Mouse (Mus musculus) hindbrain, embryonic 12.5 days (tissue): ENCODE measurements around the gene 0610009B22Rik. TPM values are rescaled to one million over a fixed set of nuclear protein-coding genes. Genes with fewer than 3 reads are reported as not detected.
"Not testable (repeated sequence)": the region's sequence is repeated elsewhere in the genome, so short reads cannot be mapped to it uniquely, and the experiment has no call there.

Experiments used
- ATAC-seq: fragments of 200-750 bp; cut with Nextera tagmentation; 2 replicates; pipeline ENCODE4 v1.8.0; 2017; ENCODE audit warnings: moderate TSS enrichment; ENCODE audit not compliant: low FRiP score
- H3K27ac ChIP-seq: fragments of 300-500 bp; sonication (generic); 2 replicates; pipeline ENCODE4 v1.5.1; 2016; ENCODE audit warnings: mild to moderate bottlenecking
- H3K27me3 ChIP-seq: fragments of 300-500 bp; sonication (generic); 2 replicates; pipeline ENCODE4 v1.6.1; 2016; ENCODE audit warnings: mild to moderate bottlenecking
- H3K36me3 ChIP-seq: fragments of 300-500 bp; sonication (generic); 2 replicates; pipeline ENCODE4 v1.6.1; 2016; ENCODE audit warnings: mild to moderate bottlenecking
- H3K4me1 ChIP-seq: fragments of 300-500 bp; sonication (generic); 2 replicates; pipeline ENCODE4 v1.6.1; 2016
- H3K4me2 ChIP-seq: fragments of 300-500 bp; sonication (generic); replicated peaks from 2 replicates; pipeline ENCODE4 v1.6.1; 2016; ENCODE audit warnings: mild to moderate bottlenecking
- H3K4me3 ChIP-seq: fragments of 300-500 bp; sonication (generic); 2 replicates; pipeline ENCODE4 v1.5.1; 2016; ENCODE audit warnings: mild to moderate bottlenecking
- H3K9ac ChIP-seq: fragments of 300-500 bp; sonication (generic); 2 replicates; pipeline ENCODE4 v1.6.1; 2016; ENCODE audit warnings: mild to moderate bottlenecking, moderate library complexity
- H3K9me3 ChIP-seq: fragments of 300-500 bp; sonication (generic); replicated peaks from 2 replicates; pipeline ENCODE4 v1.6.1; 2016; ENCODE audit warnings: mild to moderate bottlenecking
- WGBS: fragments of 180-500 bp; shearing (Covaris S2); methylation state at CpG from one replicate; pipeline ENCODE4 v1.1.7; 2016; 5-methylcytosine and 5-hydroxymethylcytosine counted together
- polyA plus RNA-seq: library from polyadenylated mRNA; unstranded; fragments of >200 nt; fragmentation: Nextera tagmentation; extraction: Ambion mirVana; gene quantifications from 2 replicates; pipeline ENCODE4 v1.2.1, GENCODE M21; 2016

0610009B22Rik gene
- polyA plus RNA-seq: 105 and 109 TPM in 2 replicates

- H3K9me3 ChIP-seq: no peaks in the 10 kb centered on the region
- ATAC-seq: peak; percentile 99
- H3K36me3 ChIP-seq: peaks cover 18% of the 10 kb centered on the region
- H3K4me3 ChIP-seq: peak within 1 kb of the TSS; percentile 65
- peak within 1 kb of the TSS; percentile 99 for H3K27ac ChIP-seq
- peaks cover 10% of the 10 kb centered on the region for H3K4me1 ChIP-seq
- no peaks in the 10 kb centered on the region for H3K27me3 ChIP-seq
- WGBS: under 1% methylated on average over 60 of the region's 60 CpGs
- H3K9ac ChIP-seq: peak within 1 kb of the TSS; percentile 85
- H3K4me2 ChIP-seq: peak within 1 kb of the TSS; percentile 77
These were observed at the start of gene 0610009B22Rik for GRCm38 (mm10) chr11:51688330-51689328. Gene 0610009B22Rik (minus strand): TSS chr11:51688874.

DNA sequence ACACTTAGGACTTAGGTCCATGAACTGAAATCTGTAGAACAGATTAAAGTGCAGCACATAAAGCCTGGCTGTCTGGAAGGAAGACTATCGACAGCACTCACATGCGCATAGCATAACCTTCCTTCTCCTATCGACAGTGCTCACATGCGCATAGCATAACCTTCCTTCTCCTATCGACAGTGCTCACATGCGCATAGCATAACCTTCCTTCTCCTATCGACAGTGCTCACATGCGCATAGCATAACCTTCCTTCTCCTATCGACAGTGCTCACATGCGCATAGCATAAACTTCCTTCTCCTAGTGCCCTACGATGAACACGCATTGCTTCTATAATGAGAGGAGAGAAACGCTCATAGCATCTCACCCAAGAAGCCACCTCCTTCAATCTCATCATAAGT is 45.5 kb upstream of the 0610009B22Rik start:
- not testable (repeated sequence) for ATAC-seq, H3K9me3 ChIP-seq, H3K4me2 ChIP-seq, H3K27ac ChIP-seq, H3K4me1 ChIP-seq, H3K9ac ChIP-seq, H3K4me3 ChIP-seq, H3K27me3 ChIP-seq
- H3K36me3 ChIP-seq: peaks cover 41% of the 10 kb centered on the region
- WGBS: 95% methylated on average over 13 of the region's 13 CpGs

- Histone ChIP-seq H3K4me1 (no peaks in the 10 kb centered on the region), H3K27ac (no peak overlapping the region), H3K27me3 (no peaks in the 10 kb centered on the region), H3K4me2 (no peak overlapping the region), H3K9ac (no peak overlapping the region), H3K4me3 (no peak overlapping the region), H3K9me3 (no peaks in the 10 kb centered on the region), H3K36me3 (peaks cover 41% of the 10 kb centered on the region)
- WGBS: 76% methylated on average over 1 of the region's 1 CpGs
- no peak for ATAC-seq
These were observed 44.2 kb upstream of the 0610009B22Rik start for GRCm38 (mm10) chr11:51732883-51733282.

- H3K9me3 ChIP-seq: no peaks in the 10 kb centered on the region
- no peak overlapping the region for H3K9ac ChIP-seq
- no peak for ATAC-seq
- H3K4me3 ChIP-seq: no peak overlapping the region
- H3K27me3 ChIP-seq: no peaks in the 10 kb centered on the region
- H3K4me2 ChIP-seq: no peak overlapping the region
- WGBS: 94% methylated on average over 11 of the region's 11 CpGs
- no peak overlapping the region for H3K27ac ChIP-seq
- H3K4me1 ChIP-seq: no peaks in the 10 kb centered on the region
- H3K36me3 ChIP-seq: peaks cover 64% of the 10 kb centered on the region
These were observed 32.4 kb upstream of the 0610009B22Rik start for GRCm38 (mm10) chr11:51721066-51721465.

DNA sequence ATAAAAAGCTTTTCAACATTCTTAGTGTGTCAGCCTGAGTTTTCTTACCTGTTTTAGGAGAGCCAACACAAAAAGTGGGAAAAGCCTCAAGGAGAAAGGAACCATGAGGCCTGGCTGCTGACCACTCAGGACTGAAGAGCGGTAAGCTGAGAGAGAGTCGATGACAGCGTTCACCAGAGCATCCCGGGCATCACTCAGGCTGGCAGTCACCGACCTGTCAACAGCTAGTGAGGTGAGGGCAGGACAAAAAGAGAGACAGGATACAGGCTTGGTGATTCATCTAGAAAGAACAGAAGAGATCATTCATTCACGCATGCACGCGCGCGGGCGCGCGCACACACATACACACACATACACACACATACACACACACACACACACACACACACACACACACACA is 18.4 kb upstream of the 0610009B22Rik start:
- Histone ChIP-seq H3K9me3 (no peaks in the 10 kb centered on the region), H3K4me3 (no peak overlapping the region), H3K9ac (no peak overlapping the region), H3K36me3 (peaks cover 63% of the 10 kb centered on the region), H3K4me2 (no peak overlapping the region), H3K4me1 (no peaks in the 10 kb centered on the region), H3K27me3 (no peaks in the 10 kb centered on the region), H3K27ac (no peak overlapping the region)
- ATAC-seq: no peak
- 96% methylated on average over 13 of the region's 13 CpGs for WGBS

DNA sequence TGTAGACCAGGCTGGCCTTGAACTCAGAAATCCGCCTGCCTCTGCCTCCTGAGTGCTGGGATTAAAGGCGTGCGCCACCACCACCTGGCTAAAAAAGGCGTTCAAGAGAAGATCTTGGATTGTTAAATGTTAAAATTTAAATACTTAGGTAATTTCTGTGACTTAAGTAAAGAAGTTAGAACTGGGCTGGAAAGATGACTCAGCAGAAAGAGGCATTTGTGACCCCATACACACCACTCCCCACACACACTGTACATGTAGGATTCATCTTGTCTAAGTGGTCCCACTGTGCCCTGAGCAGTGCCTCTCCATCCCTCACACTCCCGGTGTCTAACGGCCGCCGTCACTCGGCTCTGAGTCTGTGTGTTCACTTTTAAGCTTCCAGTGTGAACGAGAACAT is 17.8 kb upstream of the 0610009B22Rik start:
- Histone ChIP-seq H3K9ac (no peak overlapping the region), H3K27me3 (no peaks in the 10 kb centered on the region), H3K36me3 (peaks cover 63% of the 10 kb centered on the region), H3K4me3 (no peak overlapping the region), H3K4me2 (no peak overlapping the region), H3K27ac (no peak overlapping the region), H3K4me1 (no peaks in the 10 kb centered on the region), H3K9me3 (no peaks in the 10 kb centered on the region)
- ATAC-seq: no peak
- WGBS: 93% methylated on average over 10 of the region's 10 CpGs

- no peak overlapping the region for H3K4me2 ChIP-seq
- H3K27me3 ChIP-seq: no peaks in the 10 kb centered on the region
- peaks cover 76% of the 10 kb centered on the region for H3K36me3 ChIP-seq
- H3K9me3 ChIP-seq: no peaks in the 10 kb centered on the region
- no peak overlapping the region for H3K27ac ChIP-seq
- 68% methylated on average over 10 of the region's 10 CpGs for WGBS
- no peak for ATAC-seq
- no peaks in the 10 kb centered on the region for H3K4me1 ChIP-seq
- H3K4me3 ChIP-seq: no peak overlapping the region
- H3K9ac ChIP-seq: no peak overlapping the region
These were observed 14.8 kb upstream of the 0610009B22Rik start for GRCm38 (mm10) chr11:51703379-51703998.

DNA sequence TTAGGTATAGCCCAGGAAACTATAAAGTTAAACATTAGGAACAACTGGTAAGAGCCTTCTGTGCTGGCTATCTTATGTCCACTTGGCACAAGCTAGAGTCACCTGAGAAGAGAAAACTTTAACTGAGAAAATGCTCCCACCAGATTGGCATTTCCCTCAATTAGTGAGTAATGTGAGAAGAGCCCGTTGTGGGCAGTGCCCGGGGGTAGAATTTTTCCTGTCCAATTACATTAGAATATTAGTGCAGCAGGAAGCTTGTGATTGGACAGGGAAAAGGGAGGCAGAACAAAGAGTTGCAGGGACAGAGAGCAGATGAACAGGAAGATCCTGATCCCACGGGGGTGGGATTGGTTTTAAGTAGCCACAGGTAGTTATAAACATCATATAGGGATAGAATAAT is 14.2 kb upstream of the 0610009B22Rik start:
- 85% methylated on average over 3 of the region's 3 CpGs for WGBS

GRCm38 (mm10) chr11:51694984-51695383 is 6.3 kb upstream of the 0610009B22Rik start:
- Histone ChIP-seq H3K9ac (no peak overlapping the region), H3K9me3 (no peaks in the 10 kb centered on the region), H3K4me3 (no peak overlapping the region), H3K36me3 (peaks cover 40% of the 10 kb centered on the region), H3K4me1 (no peaks in the 10 kb centered on the region), H3K4me2 (no peak overlapping the region), H3K27me3 (no peaks in the 10 kb centered on the region), H3K27ac (no peak overlapping the region)
- ATAC-seq: no peak
- 94% methylated on average over 3 of the region's 3 CpGs for WGBS

More for the DNA sequence above, 14.2 kb upstream of the 0610009B22Rik start:
- Histone ChIP-seq H3K9me3 (no peaks in the 10 kb centered on the region), H3K27ac (no peak overlapping the region), H3K4me1 (no peaks in the 10 kb centered on the region), H3K9ac (no peak overlapping the region), H3K4me3 (no peak overlapping the region), H3K27me3 (no peaks in the 10 kb centered on the region), H3K36me3 (peaks cover 77% of the 10 kb centered on the region), H3K4me2 (no peak overlapping the region)
- ATAC-seq: no peak

GRCm38 (mm10) chr11:51690597-51690996 is 1.9 kb upstream of the 0610009B22Rik start:
- not testable (repeated sequence) for H3K27ac ChIP-seq, H3K9ac ChIP-seq, H3K27me3 ChIP-seq, H3K9me3 ChIP-seq, H3K36me3 ChIP-seq, H3K4me3 ChIP-seq, ATAC-seq, H3K4me2 ChIP-seq
- peaks cover 10% of the 10 kb centered on the region for H3K4me1 ChIP-seq
- 90% methylated on average over 1 of the region's 3 CpGs for WGBS

DNA sequence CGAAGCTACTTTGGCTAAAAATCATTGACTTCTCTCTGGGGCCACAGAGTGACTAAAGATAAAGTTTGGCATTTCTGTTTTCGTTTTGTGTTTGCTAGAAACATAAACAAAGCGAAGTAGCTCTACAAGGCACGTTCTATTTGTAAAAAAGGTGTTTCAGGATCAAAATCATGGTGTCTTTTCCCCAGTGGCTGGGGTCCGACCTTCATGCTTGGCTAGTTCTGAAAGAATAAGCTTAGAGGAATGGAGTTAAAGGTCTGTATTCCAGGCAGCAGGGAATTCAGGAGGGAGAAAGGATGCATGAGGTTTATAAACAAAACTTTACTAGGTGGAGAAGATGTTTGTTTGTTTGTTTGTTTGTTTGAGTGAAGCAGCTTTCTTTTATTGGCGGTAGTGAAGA is 669 bp upstream of the 0610009B22Rik start:
- Histone ChIP-seq H3K4me1 (peaks cover 10% of the 10 kb centered on the region), H3K27ac (peak overlapping the region; percentile 99), H3K27me3 (no peaks in the 10 kb centered on the region), H3K4me2 (peak overlapping the region; percentile 77), H3K9ac (peak overlapping the region; percentile 53), H3K9me3 (no peaks in the 10 kb centered on the region), H3K36me3 (peaks cover 16% of the 10 kb centered on the region), H3K4me3 (peak overlapping the region; percentile 65)
- 21% methylated on average over 6 of the region's 6 CpGs for WGBS
- ATAC-seq: no peak

DNA sequence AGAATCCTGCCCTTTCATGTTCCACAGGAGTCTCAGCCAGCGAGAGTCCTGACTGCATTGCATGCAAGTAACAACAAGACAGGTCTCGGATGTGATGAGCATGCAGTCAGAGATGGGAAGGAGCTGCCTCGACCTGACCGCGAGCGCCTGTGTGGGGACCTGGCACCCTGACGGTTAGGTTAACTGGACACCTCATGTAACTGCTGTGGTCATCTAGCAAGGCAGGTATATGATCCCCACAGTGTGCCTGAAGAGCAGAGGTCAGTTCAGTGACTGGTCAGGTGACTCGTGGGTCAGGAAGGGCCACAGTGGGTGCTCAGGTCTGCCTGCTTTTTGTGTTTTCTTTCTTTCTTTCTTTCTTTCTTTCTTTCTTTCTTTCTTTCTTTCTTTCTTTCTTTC is 6.7 kb downstream of the 0610009B22Rik start:
- Histone ChIP-seq H3K4me1 (no peaks in the 10 kb centered on the region), H3K9ac (no peak overlapping the region), H3K27ac (no peak overlapping the region), H3K4me3 (no peak overlapping the region), H3K4me2 (no peak overlapping the region), H3K9me3 (no peaks in the 10 kb centered on the region), H3K36me3 (peaks cover 14% of the 10 kb centered on the region), H3K27me3 (no peaks in the 10 kb centered on the region)
- 47% methylated on average over 8 of the region's 8 CpGs for WGBS
- ATAC-seq: no peak
